Mouse (Mus musculus) cerebellum, adult 2 months (tissue): ENCODE results near the gene Tmem253.

Experiments
- CTCF ChIP-seq: fragments of 200-500 bp; IDR thresholded peaks from 2 replicates; pipeline ENCODE4 v1.5.1; 2011; ENCODE audit warnings: low read depth, mild to moderate bottlenecking, control low read depth, low read length, moderate library complexity, borderline replicate concordance; ENCODE audit not compliant: insufficient read depth
- POLR2A ChIP-seq: fragments of 200-500 bp; IDR thresholded peaks from 2 replicates; pipeline ENCODE4 v1.6.1; 2011; ENCODE audit warnings: low read length, control low read depth, borderline replicate concordance; ENCODE audit not compliant: insufficient read depth

DNA sequence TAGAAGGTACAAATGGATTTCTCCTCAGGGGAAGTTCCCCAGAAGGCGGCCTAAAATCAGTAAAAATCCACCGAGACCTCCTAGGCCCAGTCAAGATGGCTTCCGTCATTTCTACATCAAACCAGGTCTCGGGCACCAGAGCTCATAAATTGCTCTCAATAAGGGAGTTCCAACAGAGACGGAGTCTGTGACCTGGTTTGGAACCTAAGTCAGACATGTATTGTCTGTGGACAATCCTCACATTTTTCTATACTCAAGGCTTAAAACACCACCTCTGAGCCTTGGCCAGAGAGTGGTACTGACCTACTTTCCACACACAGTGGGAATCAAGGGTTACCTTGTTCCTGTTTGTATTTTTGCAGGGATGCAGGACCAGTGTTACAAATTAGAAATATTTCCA lies 2.9 kb upstream of the Tmem253 start:
- TF ChIP-seq CTCF (no peak), POLR2A (no peak)
